Mouse (Mus musculus) adrenal gland, postnatal 10 days (tissue): ENCODE data around the gene Gtf3c4. TPM values are rescaled to one million over a fixed set of nuclear protein-coding genes. Genes with fewer than 3 reads are reported as not detected.
A peak's percentile ranks its signal among the peaks of the same experiment; 100 is the strongest.

Experiments used
- DNase-seq: peaks from one replicate; pipeline ENCODE4 v3.0.0; 2021; ENCODE audit warnings: mixed read lengths
- total RNA-seq, 2 experiments: library from RNA; stranded (reverse); gene quantifications; 2 replicates each; pipeline ENCODE4 v1.2.3; 2021

Gene Gtf3c4
- total RNA-seq, 2 experiments from 2014 or later: 27.9 to 30.4 TPM

DNA sequence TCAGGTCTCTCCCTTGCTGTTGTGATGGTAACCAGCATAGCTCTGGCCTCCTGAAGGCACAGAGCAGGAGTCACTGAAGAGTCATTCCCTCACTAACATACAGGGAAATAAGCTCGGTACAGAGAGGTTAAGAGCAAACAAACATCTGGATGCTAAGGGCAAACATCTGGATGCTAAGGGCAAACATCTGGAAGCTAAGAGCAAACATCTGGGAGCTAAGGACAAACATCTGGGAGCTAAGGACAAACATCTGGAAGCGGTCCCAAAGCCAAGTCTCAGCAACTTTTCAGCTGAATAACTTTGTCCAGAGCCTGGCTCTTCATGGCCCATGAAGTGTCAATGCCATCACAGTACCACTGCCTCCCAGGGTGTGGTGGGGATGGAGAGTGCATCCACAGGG, 40.6 kb downstream of the Gtf3c4 start:
- DNase-seq: no peak

DNA sequence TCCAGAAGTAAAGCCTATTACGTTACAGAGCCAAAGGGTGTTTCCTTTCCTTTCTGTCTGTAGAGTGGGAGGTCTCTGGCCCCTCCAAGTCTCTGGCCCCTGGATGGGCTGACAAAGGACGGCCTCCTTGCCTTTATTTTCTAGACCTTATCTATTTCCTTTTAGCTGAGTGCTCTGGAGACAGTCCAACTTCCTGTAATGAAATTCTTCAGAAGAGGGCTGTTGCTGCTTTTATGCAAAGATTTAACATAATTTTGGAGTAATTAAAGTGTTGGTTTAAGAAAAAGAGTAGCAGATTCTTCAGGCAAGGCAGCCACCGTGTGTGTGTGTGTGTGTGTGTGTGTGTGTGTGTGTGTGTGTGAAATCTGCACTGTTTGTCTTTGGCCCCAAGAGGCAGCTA, 41.8 kb downstream of the Gtf3c4 start:
- no peak for DNase-seq

DNA sequence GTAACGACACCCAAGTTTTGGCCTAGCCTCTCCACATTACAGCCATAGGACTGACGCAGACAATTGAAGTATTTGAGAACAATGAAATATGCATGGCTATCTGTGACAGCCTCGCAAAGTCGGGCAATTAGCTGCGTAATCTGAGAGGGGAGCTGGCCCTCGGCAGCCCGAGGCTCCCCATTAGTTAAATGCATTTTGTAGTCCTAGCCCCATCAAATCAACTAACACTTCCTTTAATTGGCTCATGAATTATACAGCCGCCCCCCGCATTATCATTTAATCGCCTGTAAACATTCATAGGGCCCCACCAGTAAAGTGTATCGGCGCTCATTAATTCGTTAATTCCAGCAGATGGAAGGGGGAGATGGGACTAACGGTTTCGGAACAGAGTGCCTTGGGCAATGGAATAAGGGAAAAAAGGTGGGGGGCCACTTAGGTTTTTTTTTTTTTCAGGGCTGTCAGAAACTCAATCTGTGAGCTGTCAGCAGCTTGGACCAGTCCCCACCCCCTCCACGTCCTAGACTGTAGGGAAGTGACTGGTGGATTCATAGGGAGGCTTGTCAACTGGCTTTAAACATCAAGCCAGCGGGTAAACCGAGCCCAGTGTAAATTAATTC, 42.6 kb downstream of the Gtf3c4 start:
- DNase-seq: no peak

DNA sequence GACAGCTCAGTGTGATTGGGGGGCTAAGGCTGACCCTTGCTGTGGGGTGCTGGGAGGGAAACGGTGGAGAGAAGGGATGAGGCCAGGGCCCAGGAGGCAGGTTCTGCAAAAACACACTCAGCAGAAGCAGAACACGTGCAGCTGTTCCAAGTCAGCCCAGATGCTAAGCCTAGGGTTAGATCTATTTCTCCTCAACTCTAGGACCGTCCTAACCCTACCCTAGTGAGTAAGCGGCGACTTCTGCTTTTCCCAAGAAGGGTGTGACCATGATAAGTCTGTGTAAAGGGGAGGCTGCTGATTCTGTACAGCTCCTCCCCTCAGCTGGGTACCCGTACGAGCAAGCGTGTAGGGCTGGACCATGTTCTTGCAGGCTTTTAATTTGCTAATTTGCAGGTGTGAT, 43.9 kb downstream of the Gtf3c4 start:
- no peak for DNase-seq

DNA sequence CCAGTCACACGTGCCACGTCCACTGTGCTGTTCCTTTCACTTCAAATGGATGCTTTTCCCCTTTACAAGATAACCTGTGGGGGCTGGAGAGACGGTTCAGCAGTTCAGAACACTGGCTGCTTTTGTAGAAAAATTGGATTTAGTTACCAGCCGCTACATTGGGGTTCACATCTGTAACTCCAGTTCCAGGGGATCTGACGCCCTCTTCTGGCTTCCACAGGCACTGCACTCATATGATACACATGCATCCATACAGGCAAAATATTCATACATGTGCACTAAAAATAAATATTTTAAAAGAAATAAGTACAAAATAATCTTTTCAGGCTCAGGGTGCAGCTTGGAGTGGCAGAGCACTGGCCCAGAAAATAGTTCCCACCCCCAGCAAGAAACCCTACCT, 45.5 kb downstream of the Gtf3c4 start:
- DNase-seq: no peak

DNA sequence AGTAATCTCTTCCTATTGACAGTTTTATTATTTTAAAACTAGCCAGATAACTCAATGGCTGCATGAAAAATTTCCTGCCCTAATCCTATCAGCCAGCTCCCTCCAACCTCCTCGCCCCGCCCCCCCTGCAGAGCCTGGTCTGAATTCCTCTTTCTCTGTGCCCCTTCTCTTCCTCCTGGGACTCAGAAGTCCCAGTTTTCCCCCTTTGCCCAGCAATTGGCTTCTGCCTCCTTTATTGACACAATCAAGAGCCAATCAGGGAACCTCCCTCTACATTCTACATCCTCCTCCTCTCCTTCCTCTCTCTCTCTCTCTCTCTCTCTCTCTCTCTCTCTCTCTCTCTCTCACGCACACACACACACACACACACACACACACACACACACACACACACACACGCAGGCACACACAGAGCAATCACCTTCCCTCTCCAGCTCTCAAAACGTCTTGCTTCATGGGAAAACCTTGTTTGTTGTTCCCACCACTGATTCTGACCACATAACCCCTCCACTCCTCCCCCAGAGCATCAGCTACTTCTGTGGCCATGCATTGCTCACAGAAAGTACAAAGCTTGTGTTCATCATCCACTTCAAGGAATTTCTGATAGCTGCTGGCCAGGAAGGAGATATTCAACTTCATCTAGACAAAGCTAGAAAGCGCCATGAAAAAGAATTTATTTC, 47.1 kb downstream of the Gtf3c4 start:
- peak; percentile 42 for DNase-seq

DNA sequence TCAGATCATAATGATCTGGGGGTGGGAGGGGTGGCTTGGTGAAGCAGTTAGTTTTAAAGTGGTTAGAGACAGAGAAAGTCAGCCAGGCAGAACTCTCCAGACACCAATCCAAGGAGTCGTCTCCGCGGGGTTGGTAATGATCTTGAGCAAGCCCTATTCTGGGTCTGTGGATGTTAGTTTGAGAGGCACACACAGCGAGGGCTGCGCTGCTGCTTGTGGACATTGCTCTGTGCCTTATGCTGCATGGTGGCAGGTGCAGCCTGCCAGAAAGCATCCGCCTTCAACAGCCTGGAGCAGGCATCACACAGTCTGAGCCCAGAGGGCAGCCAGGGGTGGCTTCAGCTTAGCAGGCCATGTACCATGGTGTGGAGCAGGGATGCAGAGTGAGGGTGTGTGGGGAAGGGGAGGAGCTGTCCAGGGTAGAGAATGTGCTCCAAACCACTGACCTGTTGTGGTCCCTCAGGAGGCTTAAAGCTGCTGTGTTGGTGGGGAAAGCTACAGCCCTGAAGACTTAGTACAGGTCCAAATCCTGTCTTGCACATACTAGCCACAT, 53.0 kb downstream of the Gtf3c4 start:
- no peak for DNase-seq

DNA sequence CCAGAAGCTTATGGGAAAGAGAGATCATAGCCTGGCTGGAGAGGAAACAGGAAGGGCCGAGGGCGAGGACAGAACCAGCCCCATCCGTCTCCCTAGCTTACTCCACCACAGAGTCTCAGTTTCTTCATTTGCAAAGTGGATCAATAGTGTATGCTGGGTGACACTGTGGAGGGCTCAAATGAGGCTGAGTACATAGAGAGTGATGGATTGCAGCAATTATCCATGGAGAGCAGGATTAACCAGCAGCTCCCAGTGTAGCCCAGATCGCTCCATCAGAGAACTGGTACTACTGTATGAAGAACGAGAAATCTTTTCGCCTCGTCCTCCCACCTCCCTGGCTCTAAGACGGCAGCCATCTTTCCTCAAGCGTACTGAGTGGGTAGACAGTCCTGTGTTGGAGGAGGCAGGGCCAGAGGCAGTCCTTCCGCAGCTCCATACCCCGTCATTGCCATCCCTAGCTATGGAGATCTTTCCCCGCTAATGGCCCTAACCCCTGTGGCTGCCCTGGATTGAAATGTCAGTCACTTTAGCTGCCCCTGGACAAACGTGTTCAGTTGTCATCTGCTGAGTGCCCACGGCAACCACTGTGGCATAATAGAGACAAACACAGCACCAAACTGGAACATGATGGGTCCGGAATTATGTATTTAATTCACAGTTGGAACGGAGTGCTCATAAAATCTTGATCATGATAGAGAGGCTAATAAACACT, 53.6 kb downstream of the Gtf3c4 start:
- no peak for DNase-seq

DNA sequence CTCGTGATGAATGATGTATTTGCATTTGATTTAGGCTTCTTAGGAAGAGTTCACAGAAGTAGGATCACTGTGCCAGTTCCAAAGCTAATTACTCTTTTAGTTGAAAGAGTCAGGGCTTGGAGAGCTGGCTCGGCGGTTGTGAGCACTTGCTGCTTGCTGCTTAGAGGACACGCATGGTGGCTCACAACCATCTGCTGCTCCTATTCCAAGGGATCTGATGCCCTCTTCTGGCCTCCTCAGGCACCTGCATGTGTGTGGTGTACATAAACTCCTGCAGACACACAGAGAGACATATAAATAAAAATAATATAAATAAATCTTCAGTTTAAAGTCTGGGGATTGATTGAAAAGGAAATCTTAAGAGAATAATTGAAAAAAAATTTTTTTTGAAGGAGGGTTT, 58.9 kb downstream of the Gtf3c4 start:
- DNase-seq: no peak

DNA sequence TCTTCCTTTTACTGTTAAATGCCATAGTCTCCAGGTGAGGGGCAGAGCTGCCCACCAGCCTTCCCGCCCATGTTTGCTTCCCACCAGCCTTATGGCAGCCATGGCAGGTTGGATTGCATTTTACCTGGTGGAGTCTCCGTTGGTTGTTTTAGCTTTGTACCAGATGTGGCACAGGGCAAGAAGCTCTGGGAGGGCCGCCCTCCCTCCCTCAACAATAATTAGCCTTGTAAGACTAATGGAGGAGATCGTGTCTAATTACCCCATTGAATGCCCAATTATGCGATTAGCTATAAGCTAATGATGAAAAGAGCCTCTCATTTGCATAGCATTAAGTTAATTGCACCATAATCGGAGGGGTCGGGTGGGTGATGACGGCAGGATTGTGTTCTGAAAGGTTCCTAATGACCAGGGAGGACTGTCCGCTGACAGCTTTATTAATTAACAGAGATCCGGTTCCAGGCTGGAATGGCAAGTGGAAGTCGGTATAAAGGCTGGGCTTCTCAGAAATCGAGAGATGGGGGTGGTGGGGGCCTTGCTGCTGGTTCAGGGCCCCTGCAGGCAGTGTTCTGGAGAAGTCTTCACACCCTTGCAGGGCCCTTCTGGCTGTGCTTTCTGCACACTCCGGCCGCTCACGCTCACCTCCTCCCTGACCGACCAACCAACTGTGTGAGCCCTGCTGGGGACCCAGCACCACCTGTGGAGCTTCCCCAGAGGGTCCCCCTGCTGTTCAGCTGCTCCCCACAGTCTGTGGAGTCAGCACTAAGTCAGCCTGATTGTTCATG, 60.0 kb downstream of the Gtf3c4 start:
- DNase-seq: no peak

DNA sequence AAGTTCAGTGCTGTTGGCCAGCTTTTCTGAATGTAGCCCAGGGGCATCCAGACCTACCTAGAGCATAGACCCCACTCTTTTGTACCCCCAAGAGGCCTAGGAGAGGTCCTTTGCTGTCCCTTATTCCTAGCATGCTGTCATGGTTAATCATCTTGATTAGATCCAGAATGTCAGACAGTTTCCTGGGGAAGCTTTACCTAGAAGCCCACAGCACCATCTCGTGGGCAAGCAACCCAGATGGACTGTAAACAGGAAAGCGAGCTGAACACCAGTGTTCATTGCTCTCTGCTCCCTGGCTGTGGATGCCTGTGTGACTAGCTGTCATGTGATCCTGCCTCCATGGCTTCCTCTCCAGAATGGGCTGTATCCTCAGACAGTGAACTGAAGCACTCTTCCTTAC, 63.4 kb downstream of the Gtf3c4 start:
- DNase-seq: no peak

DNA sequence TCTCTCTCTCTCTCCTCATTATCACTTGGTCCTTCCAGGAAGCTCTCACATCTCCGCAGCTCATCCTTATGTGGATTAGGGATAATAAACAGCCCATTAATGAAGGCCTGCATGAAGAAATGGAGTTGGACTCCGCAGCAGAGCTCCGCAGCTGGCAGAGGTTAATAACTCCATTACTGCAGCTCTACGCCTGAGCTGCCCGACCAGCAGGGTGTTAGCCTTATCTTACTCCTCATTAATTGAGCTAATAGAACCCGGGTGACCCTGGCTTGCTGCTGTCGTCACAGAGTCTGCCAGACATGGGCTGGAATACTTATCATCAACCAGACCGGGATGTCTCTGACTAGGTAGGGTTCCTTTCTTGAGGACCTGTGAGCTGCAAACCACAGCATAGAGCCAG, 66.1 kb downstream of the Gtf3c4 start:
- no peak for DNase-seq

Other genes starting within 250 kb of the Gtf3c4 start
- gene Gfi1b, start 218.4 kb downstream of the Gtf3c4 start, total RNA-seq: 1 to 10 TPM in 1 of 2 experiments, under 1 TPM in 1; 0.66 to 4.4 TPM
- 10 to 100 TPM; 15.5 to 20.7 TPM for gene Tsc1, start 199.1 kb downstream of the Gtf3c4 start, total RNA-seq
- gene Spaca9, start 140.6 kb downstream of the Gtf3c4 start, total RNA-seq: 1 to 10 TPM; 1.4 to 2.1 TPM
- gene Ak8, start 140.2 kb downstream of the Gtf3c4 start, total RNA-seq: under 1 TPM; 0.18 to 0.33 TPM
- 1 to 10 TPM; 7.3 to 7.8 TPM for gene Ddx31, start within 50 bp of the Gtf3c4 start, total RNA-seq
- gene Barhl1, start 76.3 kb upstream of the Gtf3c4 start, total RNA-seq: under 1 TPM; 0.12 to 0.24 TPM
- gene Cfap77, start 214.7 kb upstream of the Gtf3c4 start, total RNA-seq: under 1 TPM; 0.42 to 0.66 TPM
- gene Ttf1, start 219.9 kb upstream of the Gtf3c4 start, total RNA-seq: 10 to 100 TPM in 1 of 2 experiments, 1 to 10 TPM in 1; 9.8 to 13.3 TPM